Mouse (Mus musculus) stomach, embryonic 16.5 days (tissue): ENCODE data around the gene Parg. TPM values are rescaled to one million over a fixed set of nuclear protein-coding genes. Genes with fewer than 3 reads are reported as not detected.
A peak's percentile ranks its signal among the peaks of the same experiment; 100 is the strongest.

Source experiments
- ATAC-seq: fragments of 200-750 bp; cut with Nextera tagmentation; 2 replicates; pipeline ENCODE4 v1.8.0; 2017; ENCODE audit warnings: moderate number of reproducible peaks, moderate TSS enrichment; ENCODE audit not compliant: insufficient read depth, low FRiP score
- H3K27ac ChIP-seq: fragments of 300-500 bp; sonication (generic); 2 replicates; pipeline ENCODE4 v1.5.1; 2014; ENCODE audit warnings: low read length
- H3K27me3 ChIP-seq: fragments of 300-500 bp; sonication (generic); 2 replicates; pipeline ENCODE4 v1.6.1; 2014; ENCODE audit warnings: low read length, control low read depth, mixed read lengths; ENCODE audit not compliant: control insufficient read depth, insufficient read depth
- H3K36me3 ChIP-seq: fragments of 300-500 bp; sonication (generic); 2 replicates; pipeline ENCODE4 v1.6.1; 2014; ENCODE audit warnings: low read length; ENCODE audit not compliant: control insufficient read depth, insufficient read depth
- H3K4me1 ChIP-seq: fragments of 300-500 bp; sonication (generic); 2 replicates; pipeline ENCODE4 v1.6.1; 2014; ENCODE audit warnings: low read length, control low read depth, mixed read lengths; ENCODE audit not compliant: control insufficient read depth, insufficient read depth
- H3K4me2 ChIP-seq: fragments of 300-500 bp; sonication (generic); 2 replicates; pipeline ENCODE4 v1.6.1; 2014; ENCODE audit warnings: low read depth, low read length, mixed read lengths
- H3K4me3 ChIP-seq: fragments of 300-500 bp; sonication (generic); replicated peaks from 2 replicates; pipeline ENCODE4 v1.5.1; 2014; ENCODE audit warnings: mild to moderate bottlenecking, low read length
- H3K9ac ChIP-seq: fragments of 300-500 bp; sonication (generic); 2 replicates; pipeline ENCODE4 v1.6.1; 2014; ENCODE audit warnings: low read length
- H3K9me3 ChIP-seq: fragments of 300-500 bp; sonication (generic); replicated peaks from 2 replicates; pipeline ENCODE4 v1.6.1; 2016; ENCODE audit warnings: low read length, control low read depth; ENCODE audit not compliant: control insufficient read depth
- WGBS: fragments of 180-500 bp; shearing (Covaris S2); extraction: QIAGEN DNeasy Blood & Tissue Kit; methylation state at CpG from one replicate; pipeline ENCODE4 v1.1.7; 2014; 5-methylcytosine and 5-hydroxymethylcytosine counted together
- polyA plus RNA-seq: library from polyadenylated mRNA; unstranded; fragments of >200 nt; fragmentation: Nextera tagmentation; extraction: Ambion mirVana; gene quantifications from 2 replicates; pipeline ENCODE4 v1.2.1, GENCODE M21; 2015

Parg gene
- polyA plus RNA-seq, 1 experiment from 2014 or later: 29.1 TPM

- H3K4me1 ChIP-seq: peaks cover 44% of the 10 kb centered on the region
- no peaks in the 10 kb centered on the region for H3K36me3 ChIP-seq
- H3K9me3 ChIP-seq: no peaks in the 10 kb centered on the region; the same call in 1 of the 2 replicates
- no peaks in the 10 kb centered on the region for H3K27me3 ChIP-seq
- no peak overlapping the region for H3K27ac ChIP-seq
- no peak overlapping the region for H3K4me2 ChIP-seq
- no peak for ATAC-seq
- no peak overlapping the region for H3K4me3 ChIP-seq
- 89% methylated on average over 5 of the region's 5 CpGs for WGBS
- no peak overlapping the region for H3K9ac ChIP-seq
Observed at GRCm38 (mm10) chr14:32162231-32162630, 39.5 kb upstream of the Parg start.

- peak overlapping the region; percentile 34 for H3K27ac ChIP-seq
- no peaks in the 10 kb centered on the region for H3K36me3 ChIP-seq
- H3K4me2 ChIP-seq: no peak overlapping the region
- no peak overlapping the region for H3K4me3 ChIP-seq
- peaks cover 49% of the 10 kb centered on the region for H3K4me1 ChIP-seq
- no peaks in the 10 kb centered on the region; the same call in 1 of the 2 replicates for H3K9me3 ChIP-seq
- H3K27me3 ChIP-seq: no peaks in the 10 kb centered on the region
- WGBS: 85% methylated on average over 11 of the region's 11 CpGs
- ATAC-seq: no peak
- H3K9ac ChIP-seq: no peak overlapping the region
Observed at GRCm38 (mm10) chr14:32163203-32163888, 38.4 kb upstream of the Parg start.

- H3K4me2 ChIP-seq: peak overlapping the region; percentile 19
- H3K4me1 ChIP-seq: peaks cover 55% of the 10 kb centered on the region
- 58% methylated on average over 8 of the region's 8 CpGs for WGBS
- no peaks in the 10 kb centered on the region for H3K27me3 ChIP-seq
- H3K36me3 ChIP-seq: no peaks in the 10 kb centered on the region
- H3K27ac ChIP-seq: peak overlapping the region; percentile 46
- peak; percentile 19 for ATAC-seq
- no peak overlapping the region; the same call in 1 of the 2 replicates for H3K4me3 ChIP-seq
- no peaks in the 10 kb centered on the region for H3K9me3 ChIP-seq
- no peak overlapping the region for H3K9ac ChIP-seq
Observed at GRCm38 (mm10) chr14:32164173-32165051, 37.3 kb upstream of the Parg start.

- Histone ChIP-seq H3K27ac (peak overlapping the region; percentile 92), H3K4me1 (peaks cover 53% of the 10 kb centered on the region), H3K4me2 (peak overlapping the region; percentile 94), H3K36me3 (no peaks in the 10 kb centered on the region), H3K9ac (peak overlapping the region; percentile 75), H3K27me3 (no peaks in the 10 kb centered on the region), H3K4me3 (peak overlapping the region; percentile 60), H3K9me3 (no peaks in the 10 kb centered on the region)
- peak; percentile 91 for ATAC-seq
- WGBS: under 1% methylated on average over 42 of the region's 42 CpGs
Observed at GRCm38 (mm10) chr14:32165278-32166061, 36.3 kb upstream of the Parg start.

GRCm38 (mm10) chr14:32166062-32166441 is 35.7 kb upstream of the Parg start:
- Histone ChIP-seq H3K4me2 (peak overlapping the region; percentile 94), H3K9me3 (no peaks in the 10 kb centered on the region), H3K4me3 (peak overlapping the region; percentile 60), H3K27ac (peak overlapping the region; percentile 92; the same call in 1 of the 2 replicates), H3K4me1 (peaks cover 47% of the 10 kb centered on the region), H3K9ac (peak overlapping the region; percentile 75; the same call in 1 of the 2 replicates), H3K27me3 (no peaks in the 10 kb centered on the region), H3K36me3 (no peaks in the 10 kb centered on the region)
- 29% methylated on average over 2 of the region's 2 CpGs for WGBS
- ATAC-seq: no peak

GRCm38 (mm10) chr14:32166840-32167239 is 34.9 kb upstream of the Parg start:
- Histone ChIP-seq H3K36me3 (no peaks in the 10 kb centered on the region), H3K9ac (peak overlapping the region; percentile 31), H3K27ac (no peak overlapping the region), H3K4me3 (peak overlapping the region; percentile 60), H3K4me2 (peak overlapping the region; percentile 94; the same call in 1 of the 2 replicates), H3K27me3 (no peaks in the 10 kb centered on the region), H3K9me3 (no peaks in the 10 kb centered on the region), H3K4me1 (peaks cover 45% of the 10 kb centered on the region)
- ATAC-seq: no peak
- 39% methylated on average over 1 of the region's 1 CpGs for WGBS

GRCm38 (mm10) chr14:32167326-32167725 is 34.4 kb upstream of the Parg start:
- 72% methylated on average over 5 of the region's 5 CpGs for WGBS
- Histone ChIP-seq H3K4me2 (peak overlapping the region; percentile 21; the same call in 1 of the 2 replicates), H3K4me3 (peak overlapping the region; percentile 60), H3K9me3 (no peaks in the 10 kb centered on the region), H3K4me1 (peaks cover 44% of the 10 kb centered on the region), H3K27me3 (no peaks in the 10 kb centered on the region), H3K27ac (no peak overlapping the region), H3K36me3 (no peaks in the 10 kb centered on the region), H3K9ac (no peak overlapping the region)
- no peak for ATAC-seq

GRCm38 (mm10) chr14:32168653-32169231 is 33.0 kb upstream of the Parg start:
- Histone ChIP-seq H3K27ac (no peak overlapping the region), H3K4me3 (no peak overlapping the region; the same call in 1 of the 2 replicates), H3K4me1 (peaks cover 31% of the 10 kb centered on the region), H3K9me3 (no peaks in the 10 kb centered on the region), H3K4me2 (no peak overlapping the region), H3K27me3 (no peaks in the 10 kb centered on the region), H3K9ac (no peak overlapping the region), H3K36me3 (peaks cover 2% of the 10 kb centered on the region; the same call in 1 of the 2 replicates)
- ATAC-seq: no peak
- 78% methylated on average over 3 of the region's 3 CpGs for WGBS
